Comparison of ENCODE assay signal across 8 mouse cellular contexts in the genomic region with DNA sequence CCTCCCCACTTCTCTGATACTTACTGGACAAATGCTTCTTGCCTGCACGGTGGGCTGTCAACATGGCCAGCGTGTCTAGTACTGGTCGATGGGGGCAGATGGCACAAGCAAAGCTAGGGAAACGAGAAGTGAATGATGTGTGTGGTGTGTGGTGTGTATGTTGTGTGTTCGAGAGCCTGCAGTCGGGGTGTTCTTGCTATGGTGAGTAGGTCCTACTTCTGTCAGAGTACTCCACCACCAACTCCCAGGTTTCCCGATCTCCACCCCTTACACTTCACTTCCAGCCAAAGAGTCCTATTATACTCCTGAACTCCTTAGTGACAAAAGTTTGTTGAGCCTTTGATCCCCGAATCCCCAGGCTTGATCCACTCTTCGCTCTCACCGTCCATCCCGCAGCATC. TPM values are rescaled to one million over a fixed set of nuclear protein-coding genes. Genes with fewer than 3 reads are reported as not detected.
DNase-seq lines count a peak whose midpoint lies in the region; ATAC-seq and TF ChIP-seq lines count a peak whose summit lies in the region.

No protein-coding gene starts in this region.

- TF ChIP-seq EP300 in liver, postnatal 0 days (IDR thresholded peaks at IDR 0.05; ENCODE audit: low read depth): no peak

- 55% methylated on average over 11 of the region's 11 CpGs for WGBS in heart, embryonic 12.5 days
- 60% methylated on average over 11 of the region's 11 CpGs for WGBS in forebrain, postnatal 0 days
- WGBS in liver, postnatal 0 days (ENCODE audit: insufficient replicate concordance): 53% methylated on average over 11 of the region's 11 CpGs

- H3K4me2 ChIP-seq in heart, embryonic 12.5 days: peak overlapping the region; percentile 84
- peak overlapping the region; percentile 83 for H3K4me2 ChIP-seq in forebrain, postnatal 0 days (ENCODE audit: low read depth)
- peak overlapping the region; percentile 79 for H3K4me2 ChIP-seq in liver, postnatal 0 days (ENCODE audit: low read depth, low read length)

- intact Hi-C loops in heart, postnatal 14 days (cut with DNase I): no loop called here

- in situ Hi-C loops in ES-E14 (cut with MboI; ENCODE audit: low sequenced_read_pairs in 2 of 2, unreplicated experiment in 2 of 2): no loop called here

- no peak for ATAC-seq in heart, embryonic 12.5 days (ENCODE audit: insufficient number of reproducible peaks, low FRiP score)
- no peak for ATAC-seq in forebrain, postnatal 0 days
- ATAC-seq in liver, postnatal 0 days: no peak

- peak overlapping the region; percentile 85 for H3K4me3 ChIP-seq in heart, embryonic 12.5 days
- peak overlapping the region; percentile 77 to 93 for H3K4me3 ChIP-seq in ES-E14 (ENCODE audit: insufficient read depth in 1 of 2, low read depth in 1 of 2, low read length in 2 of 2, poor library complexity in 1 of 2, severe bottlenecking in 1 of 2)
- peak overlapping the region; percentile 62 for H3K4me3 ChIP-seq in forebrain, postnatal 0 days (ENCODE audit: low read depth, low read length)
- peak overlapping the region; percentile 65 for H3K4me3 ChIP-seq in liver, postnatal 0 days (ENCODE audit: low read depth, low read length)

- peak overlapping the region; percentile 87 for H3K9ac ChIP-seq in heart, embryonic 12.5 days
- H3K9ac ChIP-seq in ES-E14 (ENCODE audit: insufficient read depth, low read depth, low read length, poor library complexity, severe bottlenecking): peak overlapping the region; percentile 95
- H3K9ac ChIP-seq in forebrain, postnatal 0 days: peak overlapping the region; percentile 60
- H3K9ac ChIP-seq in liver, postnatal 0 days (replicated peaks): peak overlapping the region; percentile 68

- H3K27ac ChIP-seq in heart, embryonic 12.5 days (ENCODE audit: poor library complexity, severe bottlenecking): 0 out of 2 replicates have a peak overlapping the region, but pooled peaks have one; percentile 80
- H3K27ac ChIP-seq in ES-E14 (ENCODE audit: insufficient read depth, low read depth, low read length, poor library complexity, severe bottlenecking): peak overlapping the region; percentile 38; the same call in 1 of the 2 replicates
- peak overlapping the region; percentile 55; the same call in 1 of the 2 replicates for H3K27ac ChIP-seq in forebrain, postnatal 0 days (ENCODE audit: low read depth, low read length)
- peak overlapping the region; percentile 55 for H3K27ac ChIP-seq in liver, postnatal 0 days (ENCODE audit: low read depth)

- H3K36me3 ChIP-seq in heart, embryonic 12.5 days: peaks cover 33% of the 10 kb centered on the region
- H3K36me3 ChIP-seq in ES-E14 (ENCODE audit: control insufficient read depth, insufficient read depth, low read length, poor library complexity, severe bottlenecking): peaks cover 3% of the 10 kb centered on the region; the same call in 1 of the 2 replicates
- H3K36me3 ChIP-seq in forebrain, postnatal 0 days (ENCODE audit: insufficient read depth): peaks cover 18% of the 10 kb centered on the region
- H3K36me3 ChIP-seq in liver, postnatal 0 days (replicated peaks; ENCODE audit: insufficient read depth, low read length): peaks cover 23% of the 10 kb centered on the region

- H3K9me3 ChIP-seq in heart, embryonic 12.5 days (replicated peaks): no peaks in the 10 kb centered on the region
- no peaks in the 10 kb centered on the region for H3K9me3 ChIP-seq in ES-E14 (ENCODE audit: control insufficient read depth, insufficient read depth, low read depth, low read length)
- no peaks in the 10 kb centered on the region for H3K9me3 ChIP-seq in forebrain, postnatal 0 days (ENCODE audit: low read length)
- H3K9me3 ChIP-seq in liver, postnatal 0 days (ENCODE audit: low read length): no peaks in the 10 kb centered on the region

- H3K4me1 ChIP-seq in heart, embryonic 12.5 days (replicated peaks): peaks cover 19% of the 10 kb centered on the region
- H3K4me1 ChIP-seq in ES-E14 (ENCODE audit: control insufficient read depth in 2 of 2, insufficient read depth in 2 of 2, low read length in 2 of 2, poor library complexity in 1 of 2): peaks cover 3 to 9% of the 10 kb centered on the region in 2 experiments; a peak in 2 of 4 replicates
- peaks cover 6% of the 10 kb centered on the region for H3K4me1 ChIP-seq in forebrain, postnatal 0 days (ENCODE audit: insufficient read depth)
- peaks cover 29% of the 10 kb centered on the region for H3K4me1 ChIP-seq in liver, postnatal 0 days (ENCODE audit: insufficient read depth)

- no peaks in the 10 kb centered on the region for H3K27me3 ChIP-seq in heart, embryonic 12.5 days (replicated peaks)
- H3K27me3 ChIP-seq in forebrain, postnatal 0 days (ENCODE audit: insufficient read depth, low read length): no peaks in the 10 kb centered on the region
- no peaks in the 10 kb centered on the region for H3K27me3 ChIP-seq in liver, postnatal 0 days (ENCODE audit: insufficient read depth, low read length)

- no peak for TF ChIP-seq CTCF in forebrain, postnatal 0 days (IDR thresholded peaks at IDR 0.05; ENCODE audit: low read depth)
- no peak for TF ChIP-seq CTCF in liver, postnatal 0 days (IDR thresholded peaks at IDR 0.05; ENCODE audit: low read depth)

- no peak for DNase-seq in heart, postnatal 14 days
- no peak for DNase-seq in ES-E14 (ENCODE audit: low read depth, low spot score)
- no peak for DNase-seq in forebrain, postnatal 0 days
- no peak for DNase-seq in liver, postnatal 0 days
- no peak for DNase-seq in layer of hippocampus, postnatal 10 days (ENCODE audit: low spot score in 2 of 2)
- no peak for DNase-seq in urinary bladder, postnatal 10 days (ENCODE audit: low spot score)
- DNase-seq in right cerebral cortex, postnatal 4 days: no peak

TF ChIP-seq in ES-E14, 5 proteins besides CTCF, POLR2A, EP300 and RAD21:
- TF ChIP-seq HCFC1 (IDR thresholded peaks at IDR 0.05; ENCODE audit: borderline replicate concordance, insufficient read depth, low read length) (no peak), ZNF384 (IDR thresholded peaks at IDR 0.05; ENCODE audit: low read depth, low read length) (no peak), ZC3H11A (IDR thresholded peaks at IDR 0.05; ENCODE audit: borderline replicate concordance, low read depth, low read length) (no peak), MAFK (IDR thresholded peaks at IDR 0.05; ENCODE audit: insufficient read depth, low read depth, low read length) (no peak), CHD2 (IDR thresholded peaks at IDR 0.05; ENCODE audit: low read depth, low read length) (no peak)

RNA-seq across cellular contexts. Expression of a gene that starts 0.6 kb away (rescaled TPM):
- 48.6 and 52.7 TPM in 2 replicates for polyA plus RNA-seq in heart, embryonic 12.5 days (2016; fragmentation: Nextera tagmentation; extraction: Ambion mirVana)
- 10 to 100 TPM; 29.5 to 33.5 TPM for total RNA-seq in heart, postnatal 14 days (2021)
- 38.1 and 39.2 TPM in 2 replicates for total RNA-seq in ES-E14 (2012; rRNA removed)
- 47.6 and 52.7 TPM in 2 replicates for total RNA-seq in forebrain, postnatal 0 days (2014; rRNA removed)
- 83.3 and 88.9 TPM in 2 replicates for polyA plus RNA-seq in forebrain, postnatal 0 days (2015; fragmentation: Nextera tagmentation; extraction: Ambion mirVana)
- polyA plus RNA-seq in liver, postnatal 0 days (2015; fragmentation: Nextera tagmentation; extraction: Ambion mirVana): 19.3 and 23.7 TPM in 2 replicates
- total RNA-seq in layer of hippocampus, postnatal 10 days (2021): 10 to 100 TPM; 37.5 to 41.8 TPM

RNA-seq across cellular contexts. Expression of a gene that starts 0.7 kb away (rescaled TPM):
- 8.1 and 9.1 TPM in 2 replicates for polyA plus RNA-seq in heart, embryonic 12.5 days (2016; fragmentation: Nextera tagmentation; extraction: Ambion mirVana)
- 1 to 10 TPM; 6.4 to 7.4 TPM for total RNA-seq in heart, postnatal 14 days (2021)
- total RNA-seq in ES-E14 (2012; rRNA removed): 4.4 and 5.1 TPM in 2 replicates
- total RNA-seq in forebrain, postnatal 0 days (2014; rRNA removed): 38.7 and 39.2 TPM in 2 replicates
- 39.7 and 45.8 TPM in 2 replicates for polyA plus RNA-seq in forebrain, postnatal 0 days (2015; fragmentation: Nextera tagmentation; extraction: Ambion mirVana)
- polyA plus RNA-seq in liver, postnatal 0 days (2015; fragmentation: Nextera tagmentation; extraction: Ambion mirVana): 6.7 and 7.0 TPM in 2 replicates
- 10 to 100 TPM; 22.4 to 24.6 TPM for total RNA-seq in layer of hippocampus, postnatal 10 days (2021)

RNA-seq across cellular contexts. Expression of a gene that starts 8.9 kb away (rescaled TPM):
- polyA plus RNA-seq in heart, embryonic 12.5 days (2016; fragmentation: Nextera tagmentation; extraction: Ambion mirVana): 0.59 and 0.69 TPM in 2 replicates
- 10 to 100 TPM; 10.6 to 11.1 TPM for total RNA-seq in heart, postnatal 14 days (2021)
- 0.36 TPM in 1 of 2 replicates, not detected in the other for total RNA-seq in ES-E14 (2012; rRNA removed)
- 0.24 and 1.5 TPM in 2 replicates for total RNA-seq in forebrain, postnatal 0 days (2014; rRNA removed)
- 0.39 and 0.62 TPM in 2 replicates for polyA plus RNA-seq in forebrain, postnatal 0 days (2015; fragmentation: Nextera tagmentation; extraction: Ambion mirVana)
- 0.19 and 1.5 TPM in 2 replicates for polyA plus RNA-seq in liver, postnatal 0 days (2015; fragmentation: Nextera tagmentation; extraction: Ambion mirVana)
- under 1 TPM in 1 of 2 experiments, not detected in 1; 0.85 TPM for total RNA-seq in layer of hippocampus, postnatal 10 days (2021)

RNA-seq across cellular contexts. Expression of a gene that starts 9.0 kb away (rescaled TPM):
- polyA plus RNA-seq in heart, embryonic 12.5 days (2016; fragmentation: Nextera tagmentation; extraction: Ambion mirVana): 0.62 and 0.91 TPM in 2 replicates
- 1 to 10 TPM; 3.0 to 3.1 TPM for total RNA-seq in heart, postnatal 14 days (2021)
- total RNA-seq in ES-E14 (2012; rRNA removed): 1.0 and 1.3 TPM in 2 replicates
- total RNA-seq in forebrain, postnatal 0 days (2014; rRNA removed): 1.2 and 1.3 TPM in 2 replicates
- 1.8 and 3.3 TPM in 2 replicates for polyA plus RNA-seq in forebrain, postnatal 0 days (2015; fragmentation: Nextera tagmentation; extraction: Ambion mirVana)
- 13.0 and 13.1 TPM in 2 replicates for polyA plus RNA-seq in liver, postnatal 0 days (2015; fragmentation: Nextera tagmentation; extraction: Ambion mirVana)
- 1 to 10 TPM; 3.0 TPM for total RNA-seq in layer of hippocampus, postnatal 10 days (2021)

RNA-seq across cellular contexts. Expression of a gene that starts 22.4 kb away (rescaled TPM):
- polyA plus RNA-seq in heart, embryonic 12.5 days (2016; fragmentation: Nextera tagmentation; extraction: Ambion mirVana): 96.7 and 103 TPM in 2 replicates
- total RNA-seq in heart, postnatal 14 days (2021): 10 to 100 TPM; 32.4 to 32.5 TPM
- 34.4 and 35.7 TPM in 2 replicates for total RNA-seq in ES-E14 (2012; rRNA removed)
- total RNA-seq in forebrain, postnatal 0 days (2014; rRNA removed): 88.6 and 92.8 TPM in 2 replicates
- 164 and 191 TPM in 2 replicates for polyA plus RNA-seq in forebrain, postnatal 0 days (2015; fragmentation: Nextera tagmentation; extraction: Ambion mirVana)
- polyA plus RNA-seq in liver, postnatal 0 days (2015; fragmentation: Nextera tagmentation; extraction: Ambion mirVana): 27.4 and 27.9 TPM in 2 replicates
- 10 to 100 TPM; 44.4 to 47.7 TPM for total RNA-seq in layer of hippocampus, postnatal 10 days (2021)
